Mouse (Mus musculus): ENCODE measurements around the gene Nrn1. TPM values are rescaled to one million over a fixed set of nuclear protein-coding genes. Genes with fewer than 3 reads are reported as not detected.

The Nrn1 gene
- 1.2 TPM for polyA plus RNA-seq (2015; fragmentation: Illumina TruSeq; extraction: RNeasy Lipid Tissue Mini Kit (QIAGEN cat#74804); ENCODE audit: insufficient read depth, low read depth, low replicate concordance)

DNA sequence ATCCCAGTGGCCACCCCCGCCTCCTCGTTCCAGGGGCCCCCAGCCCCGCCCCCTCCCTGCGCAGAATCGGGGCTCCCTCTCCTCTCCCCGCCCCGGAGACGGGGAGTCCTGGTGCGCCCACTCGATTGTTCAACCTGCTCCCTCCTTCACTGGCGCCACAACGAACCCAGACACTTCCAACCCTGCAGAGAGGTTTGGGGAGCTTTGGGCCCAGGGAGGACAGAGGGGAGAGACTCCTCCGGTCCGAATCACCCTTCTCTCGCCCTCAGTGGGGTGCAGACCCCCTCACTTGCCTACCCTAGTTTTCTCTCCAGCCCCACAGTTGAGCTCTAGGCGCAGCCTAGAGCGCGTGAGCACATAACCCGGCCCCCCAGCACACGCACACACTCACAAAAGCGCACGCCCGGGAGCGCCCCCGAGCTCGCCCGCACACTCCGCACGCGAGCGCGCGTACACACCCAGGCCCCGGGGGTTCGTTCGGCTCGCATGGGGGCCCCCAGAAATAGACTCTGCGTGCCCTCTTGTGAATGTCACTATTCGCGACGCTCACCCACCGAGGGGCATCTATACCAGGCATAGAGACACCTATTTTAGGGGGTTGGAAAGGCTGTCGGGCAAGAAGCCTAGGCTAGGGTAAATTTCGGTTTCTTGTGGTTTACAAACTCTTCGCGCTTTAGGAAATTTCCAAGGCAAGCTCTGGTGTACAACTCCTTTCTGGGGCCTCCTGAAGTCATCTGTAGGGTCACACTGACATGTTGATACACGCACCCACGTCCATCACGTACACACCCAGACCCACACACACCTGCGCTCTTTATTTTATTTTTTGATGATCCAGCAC lies at the start of gene Nrn1:
Nrn1 (minus strand) TSS at position 401 of the 841 bp plus-strand sequence.

